Mouse (Mus musculus) macrophage (primary cell): Measurements from ENCODE around the gene 4930523C07Rik. TPM values are rescaled to one million over a fixed set of nuclear protein-coding genes. Genes with fewer than 3 reads are reported as not detected.

ENCODE experiments used
- H3K27ac ChIP-seq: fragments of 350-480 bp; formaldehyde crosslinking; 2 replicates; pipeline ENCODE4 v1.9.0; 2021
- H3K36me3 ChIP-seq: fragments of 350-480 bp; formaldehyde crosslinking; 2 replicates; pipeline ENCODE4 v1.9.0; 2021; ENCODE audit errors: inconsistent target
- H3K4me3 ChIP-seq: fragments of 350-480 bp; formaldehyde crosslinking; 2 replicates; pipeline ENCODE4 v1.9.0; 2021; ENCODE audit errors: inconsistent target
- H3K79me2 ChIP-seq: fragments of 350-480 bp; formaldehyde crosslinking; 2 replicates; pipeline ENCODE4 v1.9.0; 2021; ENCODE audit errors: inconsistent target
- WGBS: methylation state at CpG from one replicate; pipeline ENCODE4 v1.1.7; 2026; ENCODE audit warnings: inconsistent platforms; ENCODE audit not compliant: missing documents; 5-methylcytosine and 5-hydroxymethylcytosine counted together
- polyA plus RNA-seq: library from polyadenylated mRNA; stranded (reverse); fragments of 250-400 nt; gene quantifications from 3 replicates; pipeline ENCODE4 v1.2.4, GENCODE M21; 2018; ENCODE audit warnings: inconsistent platforms

Gene 4930523C07Rik
- polyA plus RNA-seq, 1 experiment from 2014 or later, result 0.75 TPM

DNA sequence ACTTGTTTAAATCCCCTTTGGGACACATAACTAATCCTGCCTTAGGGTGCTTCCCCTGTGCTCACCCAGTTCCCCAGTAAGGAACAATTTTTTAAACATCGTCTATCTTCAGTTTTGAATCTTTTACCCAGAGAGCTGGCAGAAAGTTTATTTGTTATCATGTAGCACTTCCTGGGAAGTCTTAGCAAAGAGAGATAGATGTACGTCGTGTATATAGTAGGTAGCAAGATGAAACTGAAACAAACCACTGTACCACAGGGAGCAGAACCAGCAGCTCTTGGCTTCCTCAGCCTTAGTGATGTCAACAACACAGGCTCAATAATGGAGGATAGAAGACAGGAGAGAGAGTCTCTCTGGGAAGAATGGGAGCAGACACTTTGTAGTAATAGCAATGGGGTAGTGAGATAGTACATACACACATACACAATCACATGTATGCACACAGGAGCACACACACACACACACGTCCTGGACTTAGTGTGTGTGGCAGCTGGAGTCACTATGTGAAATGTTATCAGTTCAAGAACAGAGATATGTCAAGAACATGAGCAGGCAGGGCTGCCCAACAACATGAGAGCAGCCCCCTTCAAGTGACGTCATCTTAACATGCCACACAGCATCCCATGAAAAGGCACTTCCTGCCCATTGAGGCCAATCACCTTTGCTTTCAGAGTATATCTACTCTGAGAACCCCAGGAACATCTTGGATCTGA lies 10.3 kb downstream of the 4930523C07Rik start:
- no peak overlapping the region for H3K4me3 ChIP-seq
- no peak overlapping the region for H3K27ac ChIP-seq
- no peaks in the 10 kb centered on the region for H3K79me2 ChIP-seq
- 73% methylated on average over 5 of the region's 5 CpGs for WGBS
- H3K36me3 ChIP-seq, result no peaks in the 10 kb centered on the region

DNA sequence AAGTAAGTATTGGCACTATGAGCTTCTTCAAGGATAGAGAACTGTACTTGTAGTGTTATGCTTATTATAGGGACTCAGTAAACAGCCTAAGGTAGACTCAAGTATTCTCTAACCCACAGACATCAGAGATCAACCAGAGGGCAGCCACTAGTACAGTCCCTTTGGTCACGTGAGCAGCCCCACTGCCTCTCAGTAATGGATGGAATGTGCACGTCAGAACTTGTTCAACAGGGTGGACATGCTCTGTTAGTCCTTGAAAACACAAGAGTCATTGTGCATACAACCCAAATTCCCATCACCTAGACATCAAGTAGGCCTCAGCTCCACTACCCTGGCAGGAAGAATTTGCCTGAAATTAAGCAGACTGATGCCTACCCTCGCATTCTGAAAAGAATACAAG lies 13.5 kb downstream of the 4930523C07Rik start:
- H3K36me3 ChIP-seq, result no peaks in the 10 kb centered on the region
- H3K27ac ChIP-seq, result no peak overlapping the region
- no peak overlapping the region for H3K4me3 ChIP-seq
- H3K79me2 ChIP-seq, result no peaks in the 10 kb centered on the region
- 94% methylated on average over 3 of the region's 3 CpGs for WGBS

DNA sequence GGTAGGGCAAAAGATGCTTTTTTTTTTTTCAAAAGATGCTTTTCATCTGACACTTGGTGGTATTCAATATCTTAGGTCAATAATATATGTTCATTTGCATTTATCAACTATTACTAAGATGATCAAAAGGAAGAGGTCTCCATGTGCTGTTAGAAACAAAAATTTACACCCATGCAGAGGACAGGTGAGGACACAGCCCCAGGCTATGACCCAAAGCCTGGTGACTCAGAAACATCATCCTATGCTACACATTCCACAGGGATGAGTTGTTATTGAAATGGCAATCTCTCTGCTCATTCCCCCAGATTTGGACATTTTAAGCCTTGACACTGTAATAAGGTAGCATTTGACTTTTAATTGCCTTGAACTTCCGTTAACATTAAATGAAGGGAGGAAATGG lies 15.7 kb downstream of the 4930523C07Rik start:
- Histone ChIP-seq H3K4me3 (no peak overlapping the region), H3K79me2 (no peaks in the 10 kb centered on the region), H3K27ac (no peak overlapping the region), H3K36me3 (no peaks in the 10 kb centered on the region)
- WGBS, result 100% methylated on average over 1 of the region's 1 CpGs

DNA sequence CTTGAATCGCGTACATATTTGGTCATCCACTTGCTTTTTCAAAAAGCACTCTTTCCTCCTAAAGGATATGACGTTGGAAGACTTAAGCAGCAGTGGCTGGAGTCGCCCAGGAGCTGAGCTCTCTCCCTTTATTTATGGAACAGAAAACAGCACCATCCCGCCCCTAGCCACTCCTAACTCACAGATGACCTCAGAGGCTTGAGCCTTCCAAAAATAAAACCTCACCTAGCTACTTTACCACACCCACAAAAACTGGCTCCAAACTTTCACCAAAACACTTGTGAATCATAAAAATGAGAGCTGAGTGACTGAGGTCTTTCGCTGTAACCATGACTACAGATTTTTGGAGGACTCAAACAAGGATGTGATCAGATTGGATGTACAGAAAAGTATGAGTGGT lies 16.4 kb downstream of the 4930523C07Rik start:
- no peaks in the 10 kb centered on the region for H3K36me3 ChIP-seq
- 87% methylated on average over 6 of the region's 6 CpGs for WGBS
- H3K27ac ChIP-seq, result no peak overlapping the region
- H3K4me3 ChIP-seq, result no peak overlapping the region
- H3K79me2 ChIP-seq, result no peaks in the 10 kb centered on the region

DNA sequence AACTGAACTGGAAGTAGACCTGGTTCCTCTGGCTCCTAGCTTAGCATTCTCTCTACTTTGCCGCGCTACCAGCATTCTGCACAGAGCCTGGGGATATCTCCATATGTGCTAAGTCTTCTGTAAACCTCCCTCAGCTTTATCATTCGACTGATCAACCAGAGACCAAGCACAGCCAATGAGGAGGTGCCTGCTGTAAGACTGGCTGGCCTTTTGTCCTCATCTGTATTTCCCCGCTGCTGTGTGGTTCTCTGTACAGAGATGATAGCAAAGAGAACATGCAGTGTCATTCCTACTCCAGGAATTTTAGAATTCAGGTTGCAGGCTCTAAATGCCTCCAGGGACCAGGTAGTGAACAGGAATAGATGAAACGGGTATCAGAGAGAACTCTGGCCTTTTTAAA lies 17.1 kb downstream of the 4930523C07Rik start:
- no peaks in the 10 kb centered on the region for H3K79me2 ChIP-seq
- H3K4me3 ChIP-seq, result no peak overlapping the region
- WGBS, result 92% methylated on average over 5 of the region's 5 CpGs
- no peak overlapping the region for H3K27ac ChIP-seq
- no peaks in the 10 kb centered on the region for H3K36me3 ChIP-seq

DNA sequence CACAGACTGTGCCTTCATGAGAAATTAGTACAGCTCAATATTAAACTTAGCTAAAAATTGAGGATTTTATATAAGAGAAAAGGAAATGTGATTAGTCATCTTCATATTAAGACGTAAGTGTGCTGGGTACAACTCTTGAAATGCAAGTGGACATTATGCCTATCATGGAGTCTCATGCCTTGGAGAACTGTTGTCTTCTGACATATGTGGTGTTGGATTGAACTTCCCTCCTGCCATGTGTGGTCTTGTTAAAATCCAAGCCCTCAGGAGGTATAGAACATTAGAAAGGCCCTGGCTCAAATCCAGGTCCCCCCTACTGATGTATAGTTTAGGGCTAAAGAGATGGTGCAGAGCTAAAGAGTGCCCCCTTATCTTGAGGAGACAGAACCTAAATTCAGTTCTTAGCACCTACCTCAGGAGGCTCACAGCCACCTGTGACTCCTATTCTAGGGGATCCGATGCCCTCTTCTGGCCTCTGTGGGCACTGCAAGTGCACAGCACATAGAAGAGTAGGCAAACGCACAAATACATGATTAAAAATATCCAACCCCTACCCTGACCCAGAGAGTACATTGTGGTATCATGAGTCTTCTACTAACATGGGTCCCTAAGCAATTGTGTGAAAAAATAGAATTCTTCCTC lies 17.7 kb downstream of the 4930523C07Rik start:
- Histone ChIP-seq H3K4me3 (no peak overlapping the region), H3K79me2 (no peaks in the 10 kb centered on the region), H3K36me3 (no peaks in the 10 kb centered on the region), H3K27ac (no peak overlapping the region)
- WGBS, result 72% methylated on average over 3 of the region's 3 CpGs

DNA sequence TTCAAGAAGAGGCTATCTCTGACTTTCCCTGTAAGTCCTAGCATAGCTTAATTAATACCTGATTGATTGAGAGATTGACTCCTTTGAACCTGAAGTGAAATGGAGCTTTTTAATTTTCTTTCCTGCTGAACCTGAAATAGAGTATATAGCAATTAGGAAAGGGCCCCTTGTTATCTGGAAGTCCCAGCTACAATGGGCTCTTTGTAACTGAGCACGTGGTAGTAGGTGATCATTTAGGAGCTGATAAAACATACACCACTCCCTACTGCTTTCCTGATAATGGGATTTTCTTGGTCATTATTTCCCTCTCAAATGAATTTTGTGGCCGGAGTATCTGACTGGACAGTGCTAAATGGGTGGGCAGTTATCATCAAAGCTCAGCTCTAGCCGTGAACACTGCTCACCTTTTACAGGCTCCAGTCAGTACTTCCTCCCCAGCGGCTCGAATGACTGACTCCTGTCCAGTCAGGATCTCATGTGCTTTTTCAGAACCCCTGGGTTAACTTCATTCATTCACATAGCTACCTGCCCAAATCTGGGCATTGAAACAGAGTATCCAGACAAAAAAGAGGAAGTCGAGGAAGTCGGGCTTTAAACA lies 20.5 kb downstream of the 4930523C07Rik start:
- WGBS, result 81% methylated on average over 7 of the region's 7 CpGs

DNA sequence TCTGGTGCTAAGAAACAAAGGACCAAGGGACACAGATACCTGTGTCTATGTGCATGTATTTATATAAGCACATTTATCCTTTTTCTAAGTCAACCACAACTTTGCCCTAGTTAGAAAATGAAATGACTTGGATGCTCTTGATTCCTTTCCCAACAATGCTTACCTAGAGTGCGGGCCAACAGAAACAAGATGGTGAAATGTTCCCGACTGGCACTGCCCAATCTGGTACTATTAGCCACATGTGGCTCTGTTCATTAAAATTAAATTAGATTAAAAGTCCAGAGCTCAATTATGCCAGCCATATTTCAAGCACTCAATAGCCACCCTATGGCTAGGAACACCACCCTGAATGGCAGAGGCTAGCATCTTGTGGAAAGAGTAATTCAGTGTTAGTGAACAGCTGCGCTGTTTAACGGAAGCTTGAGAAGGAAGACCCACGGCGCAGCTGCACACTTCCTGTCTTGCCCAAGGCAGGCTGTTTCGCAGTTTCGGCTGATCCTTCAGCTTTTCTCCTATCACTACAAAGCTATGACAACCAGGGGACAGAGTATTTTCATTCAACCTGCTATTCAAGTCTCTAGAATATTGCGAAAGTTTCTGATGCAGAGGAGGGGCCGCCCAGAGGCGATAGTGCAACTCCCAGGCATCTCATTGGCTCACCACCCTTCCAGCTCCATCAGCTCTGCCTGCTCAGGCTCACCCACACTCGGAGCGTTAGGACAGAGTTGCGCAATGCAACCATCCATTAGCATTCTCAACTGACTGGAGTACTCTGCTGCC lies 34.9 kb downstream of the 4930523C07Rik start:
- WGBS, result 11% methylated on average over 14 of the region's 14 CpGs
- H3K4me3 ChIP-seq, result peak overlapping the region; percentile 28
- no peaks in the 10 kb centered on the region for H3K79me2 ChIP-seq
- H3K27ac ChIP-seq, result peak overlapping the region; percentile 27
- H3K36me3 ChIP-seq, result no peaks in the 10 kb centered on the region

More for the DNA sequence above, 20.5 kb downstream of the 4930523C07Rik start:
- Histone ChIP-seq H3K79me2 (no peaks in the 10 kb centered on the region), H3K4me3 (no peak overlapping the region), H3K27ac (no peak overlapping the region), H3K36me3 (no peaks in the 10 kb centered on the region)

DNA sequence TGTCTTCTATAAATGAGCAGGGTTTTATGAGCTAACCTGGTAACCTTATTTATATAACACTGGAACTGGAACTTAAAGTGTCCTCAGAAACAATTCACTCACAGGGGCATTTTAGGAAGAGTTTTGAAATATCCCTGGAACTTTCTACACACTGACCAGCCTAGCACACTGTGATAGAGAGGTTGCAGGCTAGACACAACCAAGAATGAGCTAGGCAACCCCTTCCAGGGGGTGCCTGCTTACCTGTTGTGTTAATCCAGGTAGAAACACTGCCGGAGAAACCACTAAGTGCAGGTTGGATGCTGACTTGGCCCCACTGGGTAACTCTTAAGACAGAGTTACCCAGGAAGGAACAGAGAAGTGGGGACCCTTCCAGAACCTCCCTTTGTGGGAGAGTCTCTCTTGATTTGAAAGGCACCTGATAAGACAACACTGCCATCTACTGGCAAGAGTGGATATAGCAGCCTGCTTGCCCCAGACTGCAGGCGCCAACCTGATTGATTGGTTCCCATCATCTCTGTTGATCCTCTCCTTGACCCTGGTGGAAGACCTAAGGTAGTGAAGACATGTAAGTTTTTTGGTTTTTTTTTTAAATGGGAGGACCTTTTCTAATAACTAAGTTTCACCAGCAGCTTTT lies 36.7 kb downstream of the 4930523C07Rik start:
- no peak overlapping the region for H3K27ac ChIP-seq
- H3K36me3 ChIP-seq, result no peaks in the 10 kb centered on the region
- WGBS, result 36% methylated on average over 2 of the region's 2 CpGs
- no peaks in the 10 kb centered on the region for H3K79me2 ChIP-seq
- no peak overlapping the region for H3K4me3 ChIP-seq

DNA sequence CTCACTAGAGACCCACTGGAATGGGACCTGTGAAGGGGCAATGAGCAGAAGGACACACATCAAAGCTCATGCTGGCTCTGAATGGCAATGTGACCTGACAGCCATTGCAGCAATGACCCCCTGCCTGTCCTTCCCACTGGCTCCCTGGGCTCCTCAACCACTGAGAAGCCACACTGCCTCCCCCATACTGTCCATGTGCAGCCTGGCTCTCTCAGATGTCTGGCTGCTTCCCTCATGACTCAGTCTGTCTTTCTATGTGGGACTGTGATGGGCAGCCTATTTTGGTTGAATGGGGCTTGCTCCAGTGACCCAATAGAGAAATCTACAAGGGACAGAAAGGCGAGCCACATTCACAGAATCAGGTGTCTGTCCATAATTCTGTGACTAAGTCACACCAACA lies 38.5 kb downstream of the 4930523C07Rik start:
- Histone ChIP-seq H3K27ac (no peak overlapping the region), H3K36me3 (no peaks in the 10 kb centered on the region), H3K79me2 (no peaks in the 10 kb centered on the region), H3K4me3 (no peak overlapping the region)
- WGBS, result 80% methylated on average over 1 of the region's 1 CpGs

DNA sequence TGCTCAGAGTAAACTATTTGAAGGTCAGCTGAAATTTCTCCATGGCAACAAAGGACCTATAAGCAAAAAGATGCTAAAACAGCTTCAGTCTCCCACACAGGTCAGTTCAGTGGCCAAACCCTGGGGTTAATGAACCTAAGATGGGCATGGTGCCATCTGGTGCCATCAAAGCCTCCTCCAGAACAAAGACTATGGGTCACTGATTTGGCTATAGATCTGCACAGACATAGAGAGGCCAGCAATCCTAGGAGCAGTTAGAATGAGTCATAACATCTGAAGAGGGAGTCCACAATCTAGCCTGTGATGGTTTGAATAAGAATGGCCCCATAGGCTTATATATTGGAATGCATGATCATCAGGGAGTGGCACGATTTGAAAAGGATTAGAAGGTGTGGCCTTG lies 40.1 kb downstream of the 4930523C07Rik start:
- H3K27ac ChIP-seq, result no peak overlapping the region
- no peaks in the 10 kb centered on the region for H3K36me3 ChIP-seq
- 89% methylated on average over 1 of the region's 1 CpGs for WGBS
- H3K79me2 ChIP-seq, result no peaks in the 10 kb centered on the region
- no peak overlapping the region for H3K4me3 ChIP-seq

DNA sequence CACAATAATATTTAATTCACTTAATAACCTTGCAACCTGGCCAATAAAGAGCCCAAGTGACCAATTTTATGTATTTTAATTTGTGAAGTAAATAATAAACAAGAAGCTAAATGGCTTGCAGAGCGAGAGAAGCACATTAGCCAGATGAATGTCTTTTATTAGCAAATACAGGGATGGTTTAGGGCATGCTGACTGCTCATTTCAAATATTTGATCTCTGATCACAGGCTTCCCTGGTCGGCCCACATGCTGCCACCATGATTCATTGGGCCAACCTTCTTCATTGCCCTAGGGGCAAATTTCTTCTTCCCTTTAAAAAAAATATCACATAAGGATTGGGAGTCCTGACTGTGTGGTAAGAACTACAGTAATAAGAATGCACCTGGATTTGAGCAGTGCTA lies 42.5 kb downstream of the 4930523C07Rik start:
- H3K4me3 ChIP-seq, result no peak overlapping the region
- WGBS, result 100% methylated on average over 2 of the region's 2 CpGs
- no peaks in the 10 kb centered on the region for H3K36me3 ChIP-seq
- no peak overlapping the region for H3K27ac ChIP-seq
- H3K79me2 ChIP-seq, result no peaks in the 10 kb centered on the region

DNA sequence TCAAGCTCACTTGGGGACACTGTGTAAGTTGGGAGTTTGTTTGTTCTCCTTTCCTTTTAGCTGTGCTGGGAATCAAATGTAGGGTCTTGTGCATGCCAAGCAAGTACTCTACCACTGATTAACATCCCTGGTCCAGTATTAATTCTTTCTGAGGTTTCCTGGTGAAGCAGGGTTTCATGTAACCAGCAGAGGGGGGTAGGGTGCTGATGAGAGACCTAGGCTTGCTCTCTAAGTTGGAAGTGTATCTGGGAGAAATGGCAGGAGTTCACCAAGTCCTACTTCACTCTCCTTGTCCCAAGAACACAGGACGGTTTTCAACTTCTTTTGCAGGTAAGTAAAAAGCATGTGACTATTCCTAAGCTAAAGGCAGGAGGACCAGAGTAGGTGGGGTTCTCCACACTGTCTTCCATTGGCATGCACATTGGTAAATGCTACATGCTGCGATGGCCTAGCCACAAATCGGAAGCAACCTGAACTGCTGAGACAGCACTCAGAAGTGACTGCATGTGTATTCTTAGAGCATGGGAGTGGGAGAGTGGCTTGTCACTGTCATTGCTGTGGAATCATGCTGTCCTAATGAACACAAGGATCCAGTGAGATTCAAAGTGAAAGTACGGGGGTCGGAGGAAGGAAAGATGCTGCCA lies 55.6 kb downstream of the 4930523C07Rik start:
- no peaks in the 10 kb centered on the region for H3K79me2 ChIP-seq
- WGBS, result 90% methylated on average over 5 of the region's 5 CpGs
- H3K4me3 ChIP-seq, result no peak overlapping the region
- H3K36me3 ChIP-seq, result no peaks in the 10 kb centered on the region
- no peak overlapping the region for H3K27ac ChIP-seq

DNA sequence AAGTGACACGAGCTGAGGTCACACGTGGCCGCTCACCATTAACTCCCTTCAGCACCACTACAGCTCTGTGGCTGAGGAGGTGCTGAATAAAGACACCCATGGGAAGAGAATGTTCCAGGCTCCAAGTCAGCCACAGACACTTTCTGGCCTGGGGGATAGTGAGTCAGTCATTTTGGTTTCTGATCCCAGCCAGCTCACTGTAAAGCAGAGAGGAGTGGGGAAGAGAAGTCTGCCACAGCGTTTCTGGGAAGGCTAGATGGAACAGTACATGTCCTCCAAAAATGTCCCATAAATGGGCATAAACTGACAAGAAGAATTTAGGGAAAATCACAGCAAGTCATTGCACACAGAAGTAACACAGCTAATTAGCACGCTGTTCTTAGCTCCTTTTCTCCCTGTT lies 56.8 kb downstream of the 4930523C07Rik start:
- Histone ChIP-seq H3K27ac (no peak overlapping the region), H3K4me3 (no peak overlapping the region), H3K36me3 (no peaks in the 10 kb centered on the region), H3K79me2 (no peaks in the 10 kb centered on the region)
- 88% methylated on average over 5 of the region's 5 CpGs for WGBS
